Mouse (Mus musculus): ENCODE data around the gene Pip4k2b. TPM values are rescaled to one million over a fixed set of nuclear protein-coding genes. Genes with fewer than 3 reads are reported as not detected.

Gene Pip4k2b
- polyA plus RNA-seq, 1 experiment from 2014 or later, result 2.1 TPM

DNA sequence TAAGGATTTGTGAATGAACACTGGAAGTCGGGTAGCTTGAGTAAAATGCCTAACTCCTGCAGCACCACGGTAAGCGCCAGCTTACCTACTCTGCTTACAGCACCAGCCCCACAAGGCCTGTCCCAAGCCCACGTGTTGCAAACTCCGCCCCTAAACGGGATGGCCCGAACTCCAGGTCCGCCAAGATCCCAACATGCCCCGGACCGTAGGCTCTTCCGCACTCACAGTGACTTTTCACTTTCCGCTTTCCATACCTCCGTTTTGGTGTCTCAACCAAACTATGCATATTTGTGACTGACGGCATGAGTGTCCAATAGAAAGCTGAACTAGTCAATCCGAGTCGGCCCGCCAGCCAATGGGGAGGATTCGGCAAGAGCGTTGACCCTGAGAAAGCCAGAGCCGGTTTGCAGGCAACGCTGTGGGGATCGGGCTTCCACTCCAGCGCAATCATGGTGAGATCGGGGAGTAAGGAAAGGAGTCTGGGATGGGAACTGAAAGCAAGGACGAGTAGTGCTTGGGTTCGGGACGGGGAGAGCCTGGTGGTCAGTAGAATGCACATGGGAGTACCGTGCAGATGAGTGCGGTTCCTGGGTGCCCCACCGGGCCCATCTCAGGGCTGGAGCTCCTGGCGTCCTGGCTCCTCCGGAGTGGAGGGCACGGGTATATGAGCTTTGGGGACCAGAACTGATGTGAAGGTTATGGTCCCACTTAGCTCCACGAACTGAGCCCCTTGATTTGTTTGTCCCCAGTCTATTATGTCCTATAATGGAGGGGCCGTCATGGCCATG lies 41.3 kb downstream of the Pip4k2b start, which contains the start of gene Psmb3:
TSS of gene Psmb3 (plus strand) at position 361 of the 788 bp plus-strand sequence.
- Histone ChIP-seq H3K9ac (ENCODE audit: low read length) (peak within 1 kb of the TSS; percentile 73), H3K4me2 (ENCODE audit: low read depth, severe bottlenecking) (peak within 1 kb of the TSS; percentile 69), H3K36me3 (ENCODE audit: control insufficient read depth, insufficient read depth, low read length) (peaks cover 11% of the 10 kb centered on the region), H3K9me3 (ENCODE audit: control insufficient read depth, low read length) (no peaks in the 10 kb centered on the region), H3K4me1 (ENCODE audit: control insufficient read depth, insufficient read depth, low read length) (peaks cover 12% of the 10 kb centered on the region; the same call in 1 of the 2 replicates), H3K27me3 (ENCODE audit: control insufficient read depth, insufficient read depth, low read length) (no peaks in the 10 kb centered on the region), H3K4me3 (ENCODE audit: low read depth, low read length) (peak within 1 kb of the TSS; percentile 71), H3K27ac (replicated peaks; ENCODE audit: low read depth, low read length) (0 out of 2 replicates have a peak within 1 kb of the TSS, but pooled peaks have one; percentile 23)
- DNase-seq (ENCODE audit: low spot score), result peak; percentile 99
- peak; percentile 89 for ATAC-seq (ENCODE audit: insufficient number of reproducible peaks, low FRiP score, low TSS enrichment, low read depth)
- WGBS, result under 1% methylated on average over 35 of the region's 35 CpGs

- DNase-seq (ENCODE audit: low spot score) (peak; percentile 95), ATAC-seq (ENCODE audit: insufficient number of reproducible peaks, low FRiP score, low TSS enrichment, low read depth) (no peak)
- Histone ChIP-seq H3K9me3 (ENCODE audit: control insufficient read depth, low read length) (no peaks in the 10 kb centered on the region), H3K36me3 (ENCODE audit: control insufficient read depth, insufficient read depth, low read length) (peaks cover 11% of the 10 kb centered on the region), H3K4me1 (ENCODE audit: control insufficient read depth, insufficient read depth, low read length) (peaks cover 15% of the 10 kb centered on the region), H3K4me2 (ENCODE audit: low read depth, severe bottlenecking) (peak overlapping the region; percentile 69), H3K9ac (ENCODE audit: low read length) (peak overlapping the region; percentile 52), H3K27me3 (ENCODE audit: control insufficient read depth, insufficient read depth, low read length) (no peaks in the 10 kb centered on the region), H3K27ac (replicated peaks; ENCODE audit: low read depth, low read length) (0 out of 2 replicates have a peak overlapping the region, but pooled peaks have one; percentile 23), H3K4me3 (ENCODE audit: low read depth, low read length) (peak overlapping the region; percentile 71)
- under 1% methylated on average over 24 of the region's 24 CpGs for WGBS
These were observed 42.1 kb downstream of the Pip4k2b start for GRCm38 (mm10) chr11:97702393-97702745.

DNA sequence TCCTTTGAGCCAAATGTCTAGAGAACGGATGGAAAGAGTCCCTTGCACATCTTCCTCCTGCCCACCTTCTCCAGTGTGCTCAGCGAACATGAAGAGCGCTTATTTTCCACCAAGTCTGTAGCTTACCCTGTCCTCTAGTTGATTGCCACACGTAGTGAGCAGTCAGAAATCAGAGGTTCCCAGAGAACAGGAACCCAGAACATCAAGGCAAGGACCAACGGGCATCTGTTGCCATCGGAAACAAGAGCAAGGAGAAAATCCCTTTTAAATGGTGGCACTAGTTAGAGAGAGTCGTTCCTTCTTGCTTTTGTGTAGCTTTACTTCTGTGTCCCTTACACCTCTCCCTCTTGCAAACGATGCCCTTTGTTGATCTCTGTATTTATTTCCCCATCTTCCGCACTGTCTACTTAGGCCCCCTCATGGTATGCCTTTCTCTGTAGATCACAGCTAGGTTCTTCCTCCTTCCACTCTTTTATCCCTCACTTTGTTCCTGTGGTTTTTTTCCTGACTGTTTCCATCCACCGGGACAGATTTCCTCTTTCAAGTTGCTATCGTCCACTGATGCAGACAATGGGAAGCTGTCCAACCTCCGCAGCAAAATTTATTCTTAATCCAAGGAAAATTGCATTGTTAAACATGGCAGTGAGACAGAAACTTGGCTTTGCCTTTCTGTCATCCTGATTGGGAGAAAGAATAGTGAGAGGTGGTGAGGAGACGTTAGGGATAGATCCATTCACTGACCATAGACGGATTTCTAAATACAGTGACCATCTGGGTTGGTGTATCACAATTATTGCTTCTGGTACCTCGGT lies 42.7 kb downstream of the Pip4k2b start:
- no peak for DNase-seq (ENCODE audit: low spot score)
- no peaks in the 10 kb centered on the region for H3K9me3 ChIP-seq (ENCODE audit: control insufficient read depth, low read length)
- no peaks in the 10 kb centered on the region for H3K27me3 ChIP-seq (ENCODE audit: control insufficient read depth, insufficient read depth, low read length)
- peak overlapping the region; percentile 76; the same call in 1 of the 2 replicates for H3K4me3 ChIP-seq (ENCODE audit: low read depth, low read length)
- H3K4me1 ChIP-seq (ENCODE audit: control insufficient read depth, insufficient read depth, low read length), result peaks cover 16% of the 10 kb centered on the region
- no peak overlapping the region for H3K27ac ChIP-seq (replicated peaks; ENCODE audit: low read depth, low read length)
- no peak overlapping the region for H3K9ac ChIP-seq (ENCODE audit: low read length)
- H3K36me3 ChIP-seq (ENCODE audit: control insufficient read depth, insufficient read depth, low read length), result peaks cover 5% of the 10 kb centered on the region
- no peak for ATAC-seq (ENCODE audit: insufficient number of reproducible peaks, low FRiP score, low TSS enrichment, low read depth)
- WGBS, result 54% methylated on average over 15 of the region's 15 CpGs
- H3K4me2 ChIP-seq (ENCODE audit: low read depth, severe bottlenecking), result peak overlapping the region; percentile 88

DNA sequence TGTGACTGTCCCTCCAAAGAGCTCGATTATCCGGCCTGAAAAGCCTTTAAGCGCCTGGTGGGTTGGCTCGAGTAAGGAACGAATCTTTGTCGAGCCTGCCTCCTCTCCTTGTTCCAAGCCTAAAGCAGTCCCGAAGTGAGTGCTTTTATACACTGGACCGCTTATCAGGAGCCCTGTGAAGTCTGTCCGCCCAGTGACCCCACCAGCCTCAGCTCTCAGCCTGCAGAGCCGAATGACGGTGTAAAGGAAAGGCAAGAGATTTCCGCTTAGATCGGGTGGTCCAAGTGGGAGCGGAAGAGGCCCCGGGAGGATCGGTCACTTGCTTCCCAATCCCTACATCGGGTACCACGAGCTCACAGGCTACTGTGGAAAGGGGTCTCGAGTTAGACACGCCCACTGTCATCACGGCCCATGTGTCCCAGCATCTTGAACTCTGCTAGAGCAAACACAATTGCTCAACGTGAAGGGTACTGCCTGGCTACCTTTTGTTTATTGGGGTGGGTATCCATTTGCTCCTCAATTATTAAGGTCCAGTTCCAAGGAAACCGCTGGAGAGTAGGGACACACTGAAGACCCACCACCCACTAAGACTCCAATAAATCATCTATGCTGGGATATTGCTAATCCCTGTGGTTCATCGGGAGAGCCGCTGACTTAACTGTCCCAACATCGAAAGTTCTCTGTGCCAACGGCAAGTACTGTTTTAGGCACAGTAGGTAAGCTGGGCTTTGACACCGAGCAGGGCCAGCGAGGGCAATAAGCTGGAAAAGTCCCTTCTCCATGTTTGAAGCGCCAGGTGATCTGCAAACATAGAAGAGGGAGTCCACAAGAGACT lies 43.5 kb downstream of the Pip4k2b start:
- Histone ChIP-seq H3K4me1 (ENCODE audit: control insufficient read depth, insufficient read depth, low read length) (peaks cover 25% of the 10 kb centered on the region), H3K27ac (replicated peaks; ENCODE audit: low read depth, low read length) (peak overlapping the region; percentile 97), H3K4me2 (ENCODE audit: low read depth, severe bottlenecking) (peak overlapping the region; percentile 88), H3K9me3 (ENCODE audit: control insufficient read depth, low read length) (no peaks in the 10 kb centered on the region), H3K27me3 (ENCODE audit: control insufficient read depth, insufficient read depth, low read length) (no peaks in the 10 kb centered on the region), H3K9ac (ENCODE audit: low read length) (peak overlapping the region; percentile 84), H3K36me3 (ENCODE audit: control insufficient read depth, insufficient read depth, low read length) (no peaks in the 10 kb centered on the region), H3K4me3 (ENCODE audit: low read depth, low read length) (peak overlapping the region; percentile 76)
- ATAC-seq (ENCODE audit: insufficient number of reproducible peaks, low FRiP score, low TSS enrichment, low read depth) (no peak), DNase-seq (ENCODE audit: low spot score) (peak; percentile 63)
- WGBS, result 15% methylated on average over 30 of the region's 30 CpGs

DNA sequence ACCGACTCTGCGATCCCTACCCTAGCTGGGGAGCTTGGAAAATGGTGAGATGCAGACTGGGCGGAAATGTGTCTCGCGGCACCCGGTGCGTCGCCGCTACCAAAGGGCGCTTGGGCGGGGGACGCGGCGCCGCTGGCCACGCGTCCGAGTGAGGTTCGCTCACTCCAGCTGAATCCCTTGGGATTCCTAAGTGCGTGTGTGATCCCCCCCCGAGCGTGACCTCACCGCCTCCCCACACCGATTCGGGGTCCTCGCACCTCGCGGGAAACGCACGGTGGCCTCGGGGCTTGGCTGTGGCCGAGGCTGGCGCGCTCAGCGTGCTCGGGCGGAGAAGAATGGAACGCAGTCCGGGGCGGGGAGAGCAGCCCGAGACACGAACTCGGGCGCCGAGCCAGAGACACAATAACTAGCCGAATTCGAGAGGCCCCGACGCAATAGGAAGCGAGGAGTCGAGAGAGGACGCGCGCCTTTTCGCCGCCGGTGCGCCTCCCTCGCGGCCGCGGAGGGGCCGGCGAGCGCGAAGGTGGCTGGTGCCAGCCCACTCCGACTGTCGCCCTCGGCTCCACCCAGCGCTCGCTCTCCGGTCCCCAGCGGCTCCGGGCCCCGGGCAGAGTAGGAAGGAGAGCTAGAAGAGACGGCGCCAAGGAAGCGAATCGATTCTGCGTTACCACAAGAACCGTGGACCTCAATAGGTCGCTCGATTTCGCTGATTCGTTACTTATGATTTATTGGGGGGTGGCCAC lies 44.3 kb downstream of the Pip4k2b start, which contains the start of gene Pcgf2:
TSS of gene Pcgf2 (minus strand) at position 495 of the 743 bp plus-strand sequence.
- H3K27ac ChIP-seq (replicated peaks; ENCODE audit: low read depth, low read length), result peak within 1 kb of the TSS; percentile 97
- WGBS, result under 1% methylated on average over 85 of the region's 85 CpGs
- H3K9me3 ChIP-seq (ENCODE audit: control insufficient read depth, low read length), result no peaks in the 10 kb centered on the region
- DNase-seq (ENCODE audit: low spot score), result peak; percentile 78
- H3K4me3 ChIP-seq (ENCODE audit: low read depth, low read length), result peak within 1 kb of the TSS; percentile 76
- H3K9ac ChIP-seq (ENCODE audit: low read length), result peak within 1 kb of the TSS; percentile 97
- H3K4me2 ChIP-seq (ENCODE audit: low read depth, severe bottlenecking), result peak within 1 kb of the TSS; percentile 88
- H3K27me3 ChIP-seq (ENCODE audit: control insufficient read depth, insufficient read depth, low read length), result no peaks in the 10 kb centered on the region
- H3K36me3 ChIP-seq (ENCODE audit: control insufficient read depth, insufficient read depth, low read length), result 0 out of 2 replicates have a peak, but pooled peaks cover 2% of the 10 kb centered on the region
- ATAC-seq (ENCODE audit: insufficient number of reproducible peaks, low FRiP score, low TSS enrichment, low read depth), result 0 out of 2 replicates have a peak, but pooled peaks have one; percentile 1
- peaks cover 32% of the 10 kb centered on the region for H3K4me1 ChIP-seq (ENCODE audit: control insufficient read depth, insufficient read depth, low read length)

DNA sequence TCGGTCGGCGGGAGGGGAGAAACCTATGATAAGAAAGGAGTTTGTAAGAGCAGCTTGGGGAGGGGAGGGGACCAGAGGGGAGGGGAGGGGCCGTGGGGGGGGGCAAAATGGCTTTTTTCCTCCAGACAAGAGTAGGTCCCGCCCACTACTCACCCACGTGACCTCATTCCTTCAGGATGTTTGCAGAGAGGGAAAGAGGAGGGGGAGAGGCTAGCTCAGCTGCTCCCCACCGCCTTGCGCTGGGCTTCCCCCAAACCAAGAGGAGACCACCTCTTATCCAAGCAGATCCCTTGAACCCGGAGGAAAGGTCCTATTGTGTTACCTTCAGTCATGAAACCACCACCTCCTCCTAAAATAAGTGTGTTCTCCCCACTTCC lies 44.9 kb downstream of the Pip4k2b start:
- H3K27ac ChIP-seq (replicated peaks; ENCODE audit: low read depth, low read length), result peak overlapping the region; percentile 97
- H3K4me2 ChIP-seq (ENCODE audit: low read depth, severe bottlenecking), result peak overlapping the region; percentile 88
- H3K9me3 ChIP-seq (ENCODE audit: control insufficient read depth, low read length), result no peaks in the 10 kb centered on the region
- peaks cover 38% of the 10 kb centered on the region for H3K4me1 ChIP-seq (ENCODE audit: control insufficient read depth, insufficient read depth, low read length)
- peak overlapping the region; percentile 84 for H3K9ac ChIP-seq (ENCODE audit: low read length)
- no peaks in the 10 kb centered on the region for H3K27me3 ChIP-seq (ENCODE audit: control insufficient read depth, insufficient read depth, low read length)
- H3K4me3 ChIP-seq (ENCODE audit: low read depth, low read length), result peak overlapping the region; percentile 76
- whole genome bisulfite sequencing, result 0% methylated on average over 6 of the region's 9 CpGs
- H3K36me3 ChIP-seq (ENCODE audit: control insufficient read depth, insufficient read depth, low read length), result 0 out of 2 replicates have a peak, but pooled peaks cover 2% of the 10 kb centered on the region
- DNase-seq (ENCODE audit: low spot score) (peak; percentile 94), ATAC-seq (ENCODE audit: insufficient number of reproducible peaks, low FRiP score, low TSS enrichment, low read depth) (0 out of 2 replicates have a peak, but pooled peaks have one; percentile 36)

DNA sequence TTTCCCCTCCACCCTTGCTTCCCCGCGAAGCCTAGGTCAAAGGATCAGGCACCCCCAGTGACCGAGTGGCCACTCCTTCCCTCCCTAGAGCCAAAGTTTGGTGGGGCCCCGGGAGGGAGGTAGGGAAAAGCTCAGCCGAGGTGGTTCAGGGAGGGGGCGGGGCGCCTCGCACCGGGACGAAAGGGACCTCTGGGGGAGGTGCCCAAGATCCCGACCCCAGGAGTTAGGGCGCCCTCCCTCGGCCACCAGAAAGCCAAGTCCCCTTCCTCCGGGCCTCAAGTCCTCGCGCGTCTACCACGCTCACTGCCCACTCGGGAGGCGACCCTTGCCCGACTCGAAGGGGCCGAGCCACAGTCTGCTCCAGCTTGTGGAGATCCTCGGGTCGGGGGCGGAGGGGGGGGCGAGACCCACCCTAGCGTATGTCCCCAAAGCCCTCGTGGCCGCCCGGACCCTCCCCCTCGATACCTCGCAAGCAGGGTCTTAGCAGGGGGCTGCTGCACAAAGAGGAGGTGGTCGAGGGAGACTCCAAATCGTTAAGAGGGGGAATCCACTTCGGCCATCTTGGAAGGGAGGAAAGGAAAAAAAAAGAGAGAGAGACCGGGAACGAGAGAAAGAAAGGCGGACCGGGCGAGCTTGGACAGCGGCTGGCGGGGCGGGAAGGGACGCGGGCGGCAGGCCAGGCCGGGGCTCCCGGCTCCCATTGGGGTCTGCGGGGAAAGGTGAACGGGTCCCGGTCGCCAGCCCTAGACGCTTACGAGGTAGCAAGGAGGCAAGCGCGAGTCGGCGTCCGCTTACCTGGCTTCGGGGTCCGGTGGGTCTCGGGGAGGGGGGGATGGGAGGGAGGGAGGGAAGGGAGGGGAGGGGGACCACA lies 45.5 kb downstream of the Pip4k2b start:
- peak overlapping the region; percentile 76 for H3K4me3 ChIP-seq (ENCODE audit: low read depth, low read length)
- WGBS, result under 1% methylated on average over 55 of the region's 63 CpGs
- peaks cover 35% of the 10 kb centered on the region for H3K4me1 ChIP-seq (ENCODE audit: control insufficient read depth, insufficient read depth, low read length)
- no peaks in the 10 kb centered on the region for H3K9me3 ChIP-seq (ENCODE audit: control insufficient read depth, low read length)
- H3K4me2 ChIP-seq (ENCODE audit: low read depth, severe bottlenecking), result peak overlapping the region; percentile 84
- H3K27ac ChIP-seq (replicated peaks; ENCODE audit: low read depth, low read length), result peak overlapping the region; percentile 97
- ATAC-seq (ENCODE audit: insufficient number of reproducible peaks, low FRiP score, low TSS enrichment, low read depth) (no peak), DNase-seq (ENCODE audit: low spot score) (peak; percentile 87)
- H3K36me3 ChIP-seq (ENCODE audit: control insufficient read depth, insufficient read depth, low read length), result 0 out of 2 replicates have a peak, but pooled peaks cover 2% of the 10 kb centered on the region
- no peaks in the 10 kb centered on the region for H3K27me3 ChIP-seq (ENCODE audit: control insufficient read depth, insufficient read depth, low read length)
- H3K9ac ChIP-seq (ENCODE audit: low read length), result peak overlapping the region; percentile 97

All from limb, embryonic 11.5 days (tissue).